Mouse (Mus musculus) ES-E14 (cell line): ENCODE data around the gene Tubb4a. TPM values are rescaled to one million over a fixed set of nuclear protein-coding genes. Genes with fewer than 3 reads are reported as not detected.

Experiments used
- DNase-seq: peaks from one replicate; pipeline ENCODE4 v3.0.0-alpha.2; 2013; ENCODE audit warnings: low read depth, low spot score
- H3K27ac ChIP-seq: 2 replicates; pipeline ENCODE4 v1.5.1; 2012; ENCODE audit warnings: low read depth, mild to moderate bottlenecking, low read length, moderate library complexity, mixed read lengths; ENCODE audit not compliant: poor library complexity, insufficient read depth, severe bottlenecking
- H3K36me3 ChIP-seq: 2 replicates; pipeline ENCODE4 v1.6.1; 2012; ENCODE audit warnings: mild to moderate bottlenecking, low read length, moderate library complexity, mixed read lengths; ENCODE audit not compliant: control insufficient read depth, poor library complexity, insufficient read depth, severe bottlenecking
- H3K4me1 ChIP-seq, 2 experiments: fragments of 150-350 bp in 1 of 2; sonication (generic) in 1 of 2; 2 replicates each; pipeline ENCODE4 v1.6.1; 2012; ENCODE audit warnings: low read length in 2 of 2, mild to moderate bottlenecking in 1 of 2, mixed read lengths in 1 of 2; ENCODE audit not compliant: control insufficient read depth in 2 of 2, insufficient read depth in 2 of 2, poor library complexity in 1 of 2
- H3K4me3 ChIP-seq, 2 experiments: fragments of 150-350 bp in 1 of 2; sonication (generic) in 1 of 2; 2 replicates each; pipeline ENCODE4 v1.5.1; 2012; ENCODE audit warnings: low read length in 2 of 2, low read depth in 1 of 2, mild to moderate bottlenecking in 1 of 2, mixed read lengths in 1 of 2; ENCODE audit not compliant: insufficient read depth in 1 of 2, poor library complexity in 1 of 2, severe bottlenecking in 1 of 2
- H3K9ac ChIP-seq: 2 replicates; pipeline ENCODE4 v1.6.1; 2012; ENCODE audit warnings: low read depth, mild to moderate bottlenecking, low read length, mixed read lengths; ENCODE audit not compliant: poor library complexity, insufficient read depth, severe bottlenecking
- H3K9me3 ChIP-seq: fragments of 150-350 bp; sonication (generic); 2 replicates; pipeline ENCODE4 v1.6.1; 2012; ENCODE audit warnings: low read depth, mild to moderate bottlenecking, low read length; ENCODE audit not compliant: control insufficient read depth, insufficient read depth
- CHD2 ChIP-seq: IDR thresholded peaks from 2 replicates; pipeline ENCODE4 v1.6.1; 2014; ENCODE audit warnings: mild to moderate bottlenecking, low read depth, low read length, inconsistent platforms
- HCFC1 ChIP-seq: IDR thresholded peaks from 2 replicates; pipeline ENCODE4 v1.6.1; 2012; ENCODE audit warnings: low read length, inconsistent platforms, borderline replicate concordance; ENCODE audit not compliant: insufficient read depth
- MAFK ChIP-seq: IDR thresholded peaks from 2 replicates; pipeline ENCODE4 v1.6.1; 2014; ENCODE audit warnings: mild to moderate bottlenecking, low read depth, low read length, inconsistent platforms; ENCODE audit not compliant: insufficient read depth
- ZC3H11A ChIP-seq: IDR thresholded peaks from 2 replicates; pipeline ENCODE4 v1.6.1; 2012; ENCODE audit warnings: low read depth, mild to moderate bottlenecking, inconsistent platforms, low read length, borderline replicate concordance
- ZNF384 ChIP-seq: IDR thresholded peaks from 2 replicates; pipeline ENCODE4 v1.6.1; 2012; ENCODE audit warnings: low read depth, low read length, inconsistent platforms
- in situ Hi-C, 2 experiments: fragments of 600-800 bp; cut with MboI; formaldehyde crosslinking; loops; one replicate each; pipeline ENCODE4 v1.15.1; 2025; ENCODE audit warnings: low sequenced_read_pairs in 2 of 2, inconsistent platforms in 1 of 2; ENCODE audit not compliant: unreplicated experiment in 2 of 2
- total RNA-seq: library from RNA; depleted of rRNA; stranded (reverse); fragments of 300-350 nt; gene quantifications from 2 replicates; pipeline ENCODE4 v1.2.3, GENCODE M21; 2012

Tubb4a gene
- total RNA-seq, 1 experiment, result 0.89 TPM

DNA sequence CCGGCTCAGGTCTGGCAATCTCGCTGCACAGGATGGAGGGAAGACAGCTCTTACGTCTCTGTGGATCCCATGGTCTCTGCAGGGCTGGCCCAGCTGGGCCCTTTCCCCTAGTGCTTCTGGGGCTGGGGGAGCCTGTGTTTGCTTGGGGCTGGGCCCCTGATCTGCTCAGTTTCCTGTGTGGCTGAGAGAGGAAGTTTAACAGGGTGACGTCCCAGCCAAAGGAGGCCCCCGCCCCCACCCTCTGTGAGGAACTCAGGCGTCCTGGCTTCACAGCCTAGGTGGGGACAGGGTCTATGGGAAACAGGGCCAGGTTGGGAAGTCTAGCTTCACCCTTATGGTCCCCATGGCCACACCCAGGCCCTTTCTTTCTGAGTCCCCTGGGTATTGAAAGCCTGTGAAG lies 9.2 kb downstream of the Tubb4a start, which contains the start of gene Dennd1c:
Gene Dennd1c (minus strand): TSS at position 179 of the 400 bp plus-strand sequence.
- in situ Hi-C loops, result no loop called here
- DNase-seq, result no peak
- Histone ChIP-seq H3K4me3 (no peak within 1 kb of the TSS), H3K9me3 (no peaks in the 10 kb centered on the region), H3K36me3 (no peaks in the 10 kb centered on the region), H3K4me1 (peaks cover 0 to 13% of the 10 kb centered on the region in 2 experiments; a peak in 2 of 4 replicates), H3K9ac (no peak within 1 kb of the TSS), H3K27ac (no peak within 1 kb of the TSS)
- TF ChIP-seq ZC3H11A (no peak), CHD2 (no peak), ZNF384 (no peak), HCFC1 (no peak), MAFK (no peak)

DNA sequence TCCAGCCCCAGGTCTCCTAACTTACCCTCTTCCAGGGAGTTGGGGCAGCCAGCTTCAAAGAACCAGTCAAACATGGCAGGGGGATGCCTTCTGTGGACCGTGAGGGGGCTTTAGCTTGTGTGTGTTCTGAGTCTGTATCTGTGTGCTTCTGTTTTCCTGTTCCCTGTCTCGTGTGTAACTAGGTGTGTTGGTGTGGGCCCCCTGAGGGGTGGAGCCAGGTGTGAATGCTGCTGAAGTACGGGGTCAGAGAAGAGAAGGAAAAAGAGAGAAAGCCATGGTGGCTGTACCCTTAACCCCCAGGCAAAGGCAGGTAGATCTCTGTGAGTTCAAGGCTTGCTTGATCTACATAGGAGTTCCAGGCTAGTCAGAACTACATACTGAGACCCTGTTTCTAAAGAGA lies 10.7 kb downstream of the Tubb4a start:
- DNase-seq, result no peak
- H3K4me1 ChIP-seq, result peaks cover 0 to 14% of the 10 kb centered on the region in 2 experiments; a peak in 2 of 4 replicates
- H3K4me3 ChIP-seq, result no peak overlapping the region
- no peak overlapping the region for H3K9ac ChIP-seq
- H3K9me3 ChIP-seq, result no peaks in the 10 kb centered on the region
- H3K36me3 ChIP-seq, result no peaks in the 10 kb centered on the region
- TF ChIP-seq CHD2, result no peak
- no peak for TF ChIP-seq MAFK
- TF ChIP-seq ZC3H11A, result no peak
- TF ChIP-seq ZNF384, result no peak
- no peak for TF ChIP-seq HCFC1
- no peak overlapping the region for H3K27ac ChIP-seq
- in situ Hi-C loops, result no loop called here

DNA sequence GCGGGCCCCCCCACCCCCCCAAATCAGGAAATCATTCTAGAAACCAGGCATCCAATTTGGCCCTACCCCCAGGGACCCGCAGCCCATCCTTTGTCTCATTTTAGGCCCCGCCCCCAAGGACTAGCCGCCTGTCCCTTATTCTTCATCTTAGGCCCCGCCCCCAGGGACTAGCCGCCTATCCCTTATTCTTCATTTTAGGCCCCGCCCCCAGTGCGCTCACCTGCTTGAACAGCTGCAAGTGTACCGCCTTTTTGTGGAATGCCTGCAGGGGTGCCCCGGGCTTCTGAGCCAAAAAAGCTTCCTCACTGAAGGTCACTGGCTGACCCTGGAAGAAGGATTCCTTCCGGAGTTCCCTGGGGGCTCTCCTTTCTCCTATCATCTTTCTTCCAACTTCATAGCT lies 16.9 kb downstream of the Tubb4a start:
- Histone ChIP-seq H3K9ac (no peak overlapping the region), H3K9me3 (no peaks in the 10 kb centered on the region), H3K27ac (no peak overlapping the region), H3K4me3 (no peak overlapping the region), H3K4me1 (peaks cover 2 to 16% of the 10 kb centered on the region in 2 experiments; a peak in 2 of 4 replicates), H3K36me3 (peaks cover 2% of the 10 kb centered on the region; the same call in 1 of the 2 replicates)
- in situ Hi-C loops, result no loop called here
- peak; percentile 100 for DNase-seq
- TF ChIP-seq HCFC1 (no peak), CHD2 (no peak), MAFK (no peak), ZC3H11A (no peak), ZNF384 (no peak)

DNA sequence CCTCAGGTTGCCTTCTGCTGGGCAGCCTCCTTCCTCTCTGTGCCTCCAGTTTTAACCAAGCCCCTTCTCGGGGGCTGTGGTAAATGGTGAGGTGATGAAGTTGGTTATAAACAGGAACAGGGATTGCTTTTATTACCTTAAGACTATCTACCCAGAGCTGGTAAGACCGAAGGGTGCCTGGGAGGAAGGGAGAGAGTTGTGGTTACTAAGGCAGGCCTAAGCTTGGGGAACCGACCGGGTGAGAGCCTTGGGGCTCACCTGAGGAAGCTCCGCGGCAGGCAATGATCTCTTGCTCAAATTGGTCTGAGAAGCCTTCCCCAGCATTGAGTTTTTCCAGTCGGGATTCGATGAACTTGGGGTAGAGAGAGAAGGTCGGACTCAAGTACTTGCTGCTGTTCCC lies 17.3 kb downstream of the Tubb4a start:
- no peak for TF ChIP-seq HCFC1
- TF ChIP-seq ZC3H11A, result no peak
- TF ChIP-seq MAFK, result no peak
- no peak for TF ChIP-seq ZNF384
- no peak for TF ChIP-seq CHD2
- peak overlapping the region; percentile 51; the same call in 1 of the 2 replicates for H3K9ac ChIP-seq
- H3K9me3 ChIP-seq, result no peaks in the 10 kb centered on the region
- H3K4me3 ChIP-seq, result peak overlapping the region; percentile 13 to 46; a peak in 3 of 4 replicates
- H3K27ac ChIP-seq, result no peak overlapping the region
- peaks cover 2 to 16% of the 10 kb centered on the region in 2 experiments; a peak in 2 of 4 replicates for H3K4me1 ChIP-seq
- in situ Hi-C loops, result no loop called here
- peaks cover 5% of the 10 kb centered on the region; the same call in 1 of the 2 replicates for H3K36me3 ChIP-seq
- no peak for DNase-seq
